Mouse (Mus musculus): ENCODE measurements around the gene Mmaa. TPM values are rescaled to one million over a fixed set of nuclear protein-coding genes. Genes with fewer than 3 reads are reported as not detected.

Gene Mmaa
- total and polyA plus RNA-seq, 3 experiments, result 3.3 to 4.7 (median 4.1) TPM

DNA sequence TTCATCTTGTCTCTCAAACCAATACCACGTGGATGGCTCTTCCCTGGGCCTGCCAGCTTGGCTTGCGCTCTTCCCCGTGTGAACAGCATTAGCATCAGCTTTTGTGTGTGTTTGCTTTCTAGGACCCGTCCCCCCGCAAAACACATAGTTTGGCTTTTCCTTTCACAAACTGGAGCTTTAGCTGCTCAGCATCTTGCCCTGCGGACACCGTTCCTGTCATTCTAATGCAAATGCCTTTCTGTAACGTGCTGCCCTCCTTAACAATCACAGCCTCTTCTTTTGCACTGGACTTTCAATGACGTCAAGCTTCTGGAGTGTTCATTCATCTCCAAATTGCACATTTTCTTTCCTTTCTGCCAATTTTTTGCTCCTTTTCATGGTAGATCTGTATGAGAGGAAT is 70.4 kb downstream of the Mmaa start:
- Histone ChIP-seq H3K4me3 (replicated peaks in 1 of 3; ENCODE audit: low read depth in 2 of 3, low read length in 2 of 3, poor library complexity in 1 of 3) (no peak overlapping the region), H3K9ac (ENCODE audit: insufficient read depth, low read depth) (no peak overlapping the region), H3K9me3 (replicated peaks; ENCODE audit: low read length) (peaks cover 15% of the 10 kb centered on the region), H3K79me2 (replicated peaks; ENCODE audit: control insufficient read depth, extremely low read depth, insufficient read depth, poor library complexity, severe bottlenecking) (no peaks in the 10 kb centered on the region), H3K4me1 (ENCODE audit: control insufficient read depth in 1 of 2, insufficient read depth in 2 of 2) (peaks cover 3 to 23% of the 10 kb centered on the region in 2 experiments; a peak in 3 of 4 replicates), H3K36me3 (replicated peaks in 1 of 2; ENCODE audit: control insufficient read depth in 1 of 2, insufficient read depth in 1 of 2, low read length in 1 of 2) (peaks cover 4 to 15% of the 10 kb centered on the region in 2 experiments), H3K27ac (ENCODE audit: insufficient read depth, low read depth) (no peak overlapping the region), H3K27me3 (replicated peaks) (no peaks in the 10 kb centered on the region), H3K4me2 (ENCODE audit: insufficient read depth, low read depth, poor library complexity, severe bottlenecking) (no peak overlapping the region)
- in situ Hi-C loops (cut with MboI; ENCODE audit: low pct_ligation_motif_present, low pct_unique_long_range_greater_than_20kb, low sequenced_read_pairs), result no loop called here
- no peak for TF ChIP-seq MXI1 (IDR thresholded peaks at IDR 0.05; ENCODE audit: low read depth, low read length)
- TF ChIP-seq POLR2AphosphoS2 (IDR thresholded peaks at IDR 0.05; ENCODE audit: low read depth, low read length), result no peak
- TF ChIP-seq CHD2 (IDR thresholded peaks at IDR 0.05; ENCODE audit: low read length), result no peak
- TF ChIP-seq RAD21 (IDR thresholded peaks at IDR 0.05; ENCODE audit: low read depth, low read length), result no peak
- TF ChIP-seq SIN3A (IDR thresholded peaks at IDR 0.05; ENCODE audit: low read length), result no peak
- no peak for DNase-seq (ENCODE audit: extremely low read depth)
- dilution Hi-C loops (cut with MboI; ENCODE audit: extremely low pct_ligation_motif_present, extremely low pct_unique_long_range_greater_than_20kb, low sequenced_read_pairs), result no loop called here

DNA sequence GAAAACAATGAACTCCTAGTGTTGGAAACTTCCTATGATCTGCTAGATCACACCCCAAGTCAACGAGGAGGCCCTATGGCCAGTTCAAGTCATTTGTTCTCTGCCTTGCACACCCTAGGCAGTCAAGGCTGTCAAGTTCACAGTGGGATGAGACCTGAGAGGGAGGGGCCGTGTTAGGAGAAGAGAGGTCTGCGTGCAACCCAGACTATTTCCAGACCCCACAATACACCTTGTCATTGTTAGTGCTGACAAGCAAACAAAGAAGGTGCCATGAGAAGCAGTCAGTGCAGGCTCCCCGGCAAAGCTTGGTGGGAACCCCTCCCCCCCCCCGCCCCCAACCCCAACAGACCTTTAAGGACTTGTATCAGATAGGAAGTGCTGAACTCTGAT is 72.0 kb downstream of the Mmaa start:
- H3K36me3 ChIP-seq (replicated peaks in 1 of 2; ENCODE audit: control insufficient read depth in 1 of 2, insufficient read depth in 1 of 2, low read length in 1 of 2), result peaks cover 0 to 3% of the 10 kb centered on the region in 2 experiments
- TF ChIP-seq JUND (conservative IDR thresholded peaks at IDR 0.05; ENCODE audit: low read depth, low read length) (no peak), ETS1 (conservative IDR thresholded peaks at IDR 0.05; ENCODE audit: low read depth, low read length) (no peak), JUN (IDR thresholded peaks at IDR 0.05; ENCODE audit: insufficient read depth, low read depth, low read length) (no peak), TCF12 (IDR thresholded peaks at IDR 0.05; ENCODE audit: low read depth, low read length) (no peak), POLR2AphosphoS2 (IDR thresholded peaks at IDR 0.05; ENCODE audit: low read depth, low read length) (no peak), IRF4 (IDR thresholded peaks at IDR 0.05; ENCODE audit: low read depth, low read length) (no peak), PAX5 (IDR thresholded peaks at IDR 0.05; ENCODE audit: low read length) (no peak), ZMIZ1 (IDR thresholded peaks at IDR 0.05; ENCODE audit: low read depth, low read length) (no peak)
- no peak overlapping the region for H3K9ac ChIP-seq (ENCODE audit: insufficient read depth, low read depth)
- no peak overlapping the region for H3K4me3 ChIP-seq (replicated peaks in 1 of 3; ENCODE audit: low read depth in 2 of 3, low read length in 2 of 3, poor library complexity in 1 of 3)
- dilution Hi-C loops (cut with MboI; ENCODE audit: extremely low pct_ligation_motif_present, extremely low pct_unique_long_range_greater_than_20kb, low sequenced_read_pairs), result no loop called here
- H3K79me2 ChIP-seq (replicated peaks; ENCODE audit: control insufficient read depth, extremely low read depth, insufficient read depth, poor library complexity, severe bottlenecking), result no peaks in the 10 kb centered on the region
- in situ Hi-C loops (cut with MboI; ENCODE audit: low pct_ligation_motif_present, low pct_unique_long_range_greater_than_20kb, low sequenced_read_pairs), result no loop called here
- no peaks in the 10 kb centered on the region for H3K27me3 ChIP-seq (replicated peaks)
- H3K9me3 ChIP-seq (replicated peaks; ENCODE audit: low read length), result peaks cover 8% of the 10 kb centered on the region
- H3K4me2 ChIP-seq (ENCODE audit: insufficient read depth, low read depth, poor library complexity, severe bottlenecking), result no peak overlapping the region
- H3K27ac ChIP-seq (ENCODE audit: insufficient read depth, low read depth), result no peak overlapping the region
- H3K4me1 ChIP-seq (ENCODE audit: control insufficient read depth in 1 of 2, insufficient read depth in 2 of 2), result peaks cover 3 to 23% of the 10 kb centered on the region in 2 experiments; a peak in 3 of 4 replicates
- no peak for DNase-seq (ENCODE audit: extremely low read depth)

DNA sequence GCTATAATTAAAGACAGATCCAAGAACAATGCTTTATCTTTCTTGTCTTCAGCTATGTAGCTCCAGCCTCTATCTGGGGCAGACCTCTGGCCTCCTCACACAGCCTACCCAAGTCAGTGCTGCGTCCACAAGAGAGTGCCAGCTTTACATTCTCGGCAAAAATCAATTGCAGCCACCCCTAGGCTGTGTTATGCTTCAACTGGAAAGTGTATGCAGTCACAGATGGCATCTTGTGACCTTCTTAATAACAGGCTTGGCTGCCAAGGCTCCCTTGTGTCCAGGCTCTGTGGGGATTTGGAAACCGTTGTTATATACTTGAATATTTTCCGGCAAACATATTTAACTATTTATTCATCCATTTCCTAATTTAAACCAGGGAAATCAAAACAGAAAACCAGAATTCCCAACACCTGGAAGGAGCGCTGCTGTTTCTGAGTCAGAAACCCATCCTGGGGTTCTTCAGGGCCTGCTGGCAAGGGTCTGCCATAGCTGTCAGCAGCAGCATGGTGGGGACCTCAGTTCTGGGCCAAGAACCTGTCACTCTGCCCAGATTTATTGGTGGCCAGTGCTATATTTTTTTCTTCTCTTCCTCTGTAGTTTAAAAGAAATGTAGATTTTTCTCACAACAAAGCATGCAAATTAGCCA is 72.5 kb downstream of the Mmaa start:
- Histone ChIP-seq H3K4me3 (replicated peaks in 1 of 3; ENCODE audit: low read depth in 2 of 3, low read length in 2 of 3, poor library complexity in 1 of 3) (no peak overlapping the region), H3K36me3 (replicated peaks in 1 of 2; ENCODE audit: control insufficient read depth in 1 of 2, insufficient read depth in 1 of 2, low read length in 1 of 2) (peaks cover 0 to 2% of the 10 kb centered on the region in 2 experiments), H3K27me3 (replicated peaks) (no peaks in the 10 kb centered on the region), H3K4me2 (ENCODE audit: insufficient read depth, low read depth, poor library complexity, severe bottlenecking) (no peak overlapping the region), H3K79me2 (replicated peaks; ENCODE audit: control insufficient read depth, extremely low read depth, insufficient read depth, poor library complexity, severe bottlenecking) (no peaks in the 10 kb centered on the region), H3K4me1 (ENCODE audit: control insufficient read depth in 1 of 2, insufficient read depth in 2 of 2) (peaks cover 2 to 22% of the 10 kb centered on the region in 2 experiments; a peak in 3 of 4 replicates), H3K9me3 (replicated peaks; ENCODE audit: low read length) (peaks cover 7% of the 10 kb centered on the region), H3K9ac (ENCODE audit: insufficient read depth, low read depth) (no peak overlapping the region), H3K27ac (ENCODE audit: insufficient read depth, low read depth) (no peak overlapping the region)
- no peak for DNase-seq (ENCODE audit: extremely low read depth)
- dilution Hi-C loops (cut with MboI; ENCODE audit: extremely low pct_ligation_motif_present, extremely low pct_unique_long_range_greater_than_20kb, low sequenced_read_pairs), result no loop called here
- in situ Hi-C loops (cut with MboI; ENCODE audit: low pct_ligation_motif_present, low pct_unique_long_range_greater_than_20kb, low sequenced_read_pairs), result no loop called here
- TF ChIP-seq ELF1 (IDR thresholded peaks at IDR 0.05; ENCODE audit: low read depth, low read length), result no peak
- TF ChIP-seq TBP (conservative IDR thresholded peaks at IDR 0.05; ENCODE audit: low read depth, low read length), result no peak
- TF ChIP-seq GABPA (IDR thresholded peaks at IDR 0.05; ENCODE audit: insufficient replicate concordance, low read depth, low read length), result no peak
- no peak for TF ChIP-seq ETS1 (conservative IDR thresholded peaks at IDR 0.05; ENCODE audit: low read depth, low read length)
- no peak for TF ChIP-seq MYC (IDR thresholded peaks at IDR 0.05; ENCODE audit: low read depth, low read length)
- no peak for TF ChIP-seq USF2 (conservative IDR thresholded peaks at IDR 0.05; ENCODE audit: low read depth, low read length)
- TF ChIP-seq MAZ (IDR thresholded peaks at IDR 0.05; ENCODE audit: low read depth, low read length), result no peak
- TF ChIP-seq KAT2A (IDR thresholded peaks at IDR 0.05; ENCODE audit: insufficient replicate concordance, low read length), result no peak
- TF ChIP-seq ZMIZ1 (IDR thresholded peaks at IDR 0.05; ENCODE audit: low read depth, low read length), result no peak
